Mouse (Mus musculus): Measurements from ENCODE around the gene Jrkl. TPM values are rescaled to one million over a fixed set of nuclear protein-coding genes. Genes with fewer than 3 reads are reported as not detected.

The Jrkl gene
- polyA plus RNA-seq, 1 experiment from 2014 or later, result 12.8 TPM

DNA sequence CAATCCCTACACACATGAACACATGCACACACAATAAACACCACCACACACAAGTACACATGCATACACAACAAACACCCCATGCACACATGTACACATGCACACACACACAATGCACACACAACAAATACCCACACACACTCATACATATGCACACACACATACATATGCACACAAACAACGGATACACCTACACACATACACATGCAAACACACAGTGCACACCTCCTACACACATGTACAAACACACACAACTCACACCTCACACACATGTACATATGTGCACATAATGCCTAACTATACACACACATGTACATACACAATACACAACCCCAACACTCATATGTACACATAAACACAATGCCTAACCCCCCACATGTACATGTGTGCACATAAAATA, 19.8 kb downstream of the Jrkl start:
- Histone ChIP-seq H3K4me3 (no peak overlapping the region), H3K9ac (no peak overlapping the region), H3K9me3 (no peaks in the 10 kb centered on the region), H3K36me3 (no peaks in the 10 kb centered on the region), H3K4me1 (replicated peaks) (no peaks in the 10 kb centered on the region), H3K4me2 (no peak overlapping the region), H3K27me3 (no peaks in the 10 kb centered on the region), H3K27ac (no peak overlapping the region)
- no peak for ATAC-seq (ENCODE audit: low FRiP score)
- WGBS, result 77% methylated on average over 1 of the region's 1 CpGs

GRCm38 (mm10) chr9:13206369-13206768, 39.3 kb downstream of the Jrkl start:
- H3K4me3 ChIP-seq, result no peak overlapping the region
- 53% methylated on average over 2 of the region's 2 CpGs for WGBS
- no peak overlapping the region for H3K27ac ChIP-seq
- H3K9ac ChIP-seq, result no peak overlapping the region
- no peaks in the 10 kb centered on the region for H3K27me3 ChIP-seq
- H3K36me3 ChIP-seq, result no peaks in the 10 kb centered on the region
- no peak overlapping the region for H3K4me2 ChIP-seq
- no peaks in the 10 kb centered on the region for H3K4me1 ChIP-seq (replicated peaks)
- no peak for ATAC-seq (ENCODE audit: low FRiP score)
- no peaks in the 10 kb centered on the region for H3K9me3 ChIP-seq

- no peak for ATAC-seq (ENCODE audit: low FRiP score)
- Histone ChIP-seq H3K36me3 (no peaks in the 10 kb centered on the region), H3K9me3 (no peaks in the 10 kb centered on the region), H3K27me3 (no peaks in the 10 kb centered on the region), H3K4me1 (replicated peaks) (no peaks in the 10 kb centered on the region), H3K4me3 (no peak overlapping the region), H3K27ac (no peak overlapping the region), H3K4me2 (no peak overlapping the region), H3K9ac (no peak overlapping the region)
- WGBS, result 84% methylated on average over 5 of the region's 5 CpGs
These were observed 41.9 kb downstream of the Jrkl start for GRCm38 (mm10) chr9:13203681-13204080.

- ATAC-seq (ENCODE audit: low FRiP score), result no peak
- Histone ChIP-seq H3K4me1 (replicated peaks) (no peaks in the 10 kb centered on the region), H3K4me3 (no peak overlapping the region), H3K4me2 (no peak overlapping the region), H3K9ac (no peak overlapping the region), H3K9me3 (no peaks in the 10 kb centered on the region), H3K27ac (no peak overlapping the region), H3K27me3 (no peaks in the 10 kb centered on the region), H3K36me3 (no peaks in the 10 kb centered on the region)
- 90% methylated on average over 1 of the region's 1 CpGs for WGBS
These were observed 42.5 kb downstream of the Jrkl start for GRCm38 (mm10) chr9:13203109-13203508.

DNA sequence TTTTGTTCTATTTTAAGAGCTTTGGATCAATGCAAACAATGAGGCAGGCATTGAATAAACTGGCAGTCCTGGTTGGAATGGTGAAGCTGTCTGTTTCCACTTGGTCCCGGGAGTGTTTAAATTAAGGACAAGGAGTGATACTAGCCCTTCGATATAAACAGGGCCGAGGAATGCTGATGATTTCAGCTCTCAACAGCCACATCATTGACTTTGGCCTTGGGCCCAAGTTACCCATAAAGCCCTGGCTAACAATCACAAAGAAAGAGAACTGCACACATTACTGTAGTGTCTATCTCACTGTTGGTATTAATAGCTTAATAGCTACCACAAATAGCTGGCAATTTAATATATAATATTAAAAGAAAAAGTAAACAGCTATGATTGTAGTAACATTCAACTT, 45.5 kb downstream of the Jrkl start:
- H3K36me3 ChIP-seq, result no peaks in the 10 kb centered on the region
- H3K4me2 ChIP-seq, result no peak overlapping the region
- H3K9me3 ChIP-seq, result no peaks in the 10 kb centered on the region
- ATAC-seq (ENCODE audit: low FRiP score), result no peak
- H3K4me3 ChIP-seq, result no peak overlapping the region
- H3K27ac ChIP-seq, result no peak overlapping the region
- no peak overlapping the region for H3K9ac ChIP-seq
- WGBS, result 79% methylated on average over 3 of the region's 3 CpGs
- H3K4me1 ChIP-seq (replicated peaks), result no peaks in the 10 kb centered on the region
- no peaks in the 10 kb centered on the region for H3K27me3 ChIP-seq

DNA sequence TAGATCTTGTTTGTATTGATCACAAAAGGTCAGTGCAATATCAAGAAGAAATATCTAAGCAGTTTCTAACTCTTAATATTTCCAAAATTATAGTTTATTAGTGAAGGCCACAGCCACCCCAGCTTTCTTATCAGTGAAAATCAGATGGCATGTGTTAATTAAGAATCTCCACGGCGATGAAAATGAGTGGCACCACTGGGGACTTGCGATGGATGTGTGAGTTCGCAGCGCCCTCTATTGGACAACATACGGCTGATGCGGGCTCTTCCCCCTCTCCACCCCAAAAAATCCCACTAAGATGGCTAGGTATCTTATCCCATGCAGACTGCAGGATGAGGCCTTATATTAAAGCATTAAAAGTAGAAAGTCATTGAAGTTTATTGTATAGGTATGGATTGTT, 49.9 kb downstream of the Jrkl start:
- ATAC-seq (ENCODE audit: low FRiP score), result peak; percentile 59
- no peak overlapping the region for H3K4me2 ChIP-seq
- 4% methylated on average over 7 of the region's 7 CpGs for WGBS
- H3K9ac ChIP-seq, result no peak overlapping the region
- no peaks in the 10 kb centered on the region for H3K36me3 ChIP-seq
- H3K9me3 ChIP-seq, result no peaks in the 10 kb centered on the region
- no peak overlapping the region for H3K4me3 ChIP-seq
- H3K4me1 ChIP-seq (replicated peaks), result no peaks in the 10 kb centered on the region
- H3K27ac ChIP-seq, result no peak overlapping the region
- H3K27me3 ChIP-seq, result no peaks in the 10 kb centered on the region

- no peaks in the 10 kb centered on the region for H3K9me3 ChIP-seq
- 2% methylated on average over 4 of the region's 4 CpGs for WGBS
- H3K27ac ChIP-seq, result no peak overlapping the region
- no peaks in the 10 kb centered on the region for H3K36me3 ChIP-seq
- H3K4me1 ChIP-seq (replicated peaks), result no peaks in the 10 kb centered on the region
- H3K4me2 ChIP-seq, result no peak overlapping the region
- peak; percentile 75 for ATAC-seq (ENCODE audit: low FRiP score)
- H3K4me3 ChIP-seq, result no peak overlapping the region
- H3K9ac ChIP-seq, result no peak overlapping the region
- H3K27me3 ChIP-seq, result no peaks in the 10 kb centered on the region
These were observed 50.4 kb downstream of the Jrkl start for GRCm38 (mm10) chr9:13195268-13195667.

DNA sequence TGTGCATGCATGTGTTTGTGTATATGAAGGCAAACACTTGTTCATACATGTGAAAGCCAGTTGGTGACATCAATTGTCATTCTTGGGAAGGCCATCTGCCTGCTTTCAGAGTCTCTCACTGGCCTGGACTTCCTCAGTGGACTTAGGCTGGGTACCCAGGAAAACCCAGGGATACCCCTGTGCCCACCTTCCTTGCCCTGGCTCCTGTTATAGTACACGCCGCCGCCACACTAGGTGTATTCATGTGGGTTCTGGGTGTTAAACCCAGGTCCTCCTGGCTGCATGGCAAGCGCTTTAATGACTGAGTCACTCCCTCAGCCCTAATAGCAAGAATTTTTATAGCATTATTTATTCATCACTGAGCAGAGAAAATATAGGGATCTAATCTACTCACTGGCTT, 51.0 kb downstream of the Jrkl start:
- no peak overlapping the region for H3K9ac ChIP-seq
- no peak overlapping the region for H3K4me3 ChIP-seq
- H3K27ac ChIP-seq, result no peak overlapping the region
- H3K27me3 ChIP-seq, result no peaks in the 10 kb centered on the region
- 0 out of 2 replicates have a peak, but pooled peaks have one; percentile 33 for ATAC-seq (ENCODE audit: low FRiP score)
- no peaks in the 10 kb centered on the region for H3K36me3 ChIP-seq
- H3K4me2 ChIP-seq, result no peak overlapping the region
- H3K4me1 ChIP-seq (replicated peaks), result no peaks in the 10 kb centered on the region
- 92% methylated on average over 4 of the region's 4 CpGs for WGBS
- no peaks in the 10 kb centered on the region for H3K9me3 ChIP-seq

Other genes starting within 250 kb of the Jrkl start
- 13.5 and 13.7 TPM in 2 replicates for gene Ccdc82, start 1.1 kb upstream of the Jrkl start, polyA plus RNA-seq (2015; fragmentation: Nextera tagmentation; extraction: Ambion mirVana)
- gene Maml2, start 52.1 kb upstream of the Jrkl start, polyA plus RNA-seq (2015; fragmentation: Nextera tagmentation; extraction: Ambion mirVana), result 11.3 and 11.4 TPM in 2 replicates
- gene Gm17571, start 200.9 kb upstream of the Jrkl start, polyA plus RNA-seq (2015; fragmentation: Nextera tagmentation; extraction: Ambion mirVana), result not detected in 2 replicates

Data from hindbrain, embryonic 13.5 days (tissue).